Mouse (Mus musculus) liver (tissue): ENCODE measurements around the gene Rap1gap.

Source experiments
- DNase-seq: peaks from one replicate; pipeline ENCODE4 v3.0.0-alpha.2; 2020; ENCODE audit warnings: mixed read lengths

Gene Rap1gap

GRCm38 (mm10) chr4:137664433-137664979 is at the start of gene Rap1gap:
Rap1gap (plus strand) TSS chr4:137664726.
- DNase-seq: no peak

DNA sequence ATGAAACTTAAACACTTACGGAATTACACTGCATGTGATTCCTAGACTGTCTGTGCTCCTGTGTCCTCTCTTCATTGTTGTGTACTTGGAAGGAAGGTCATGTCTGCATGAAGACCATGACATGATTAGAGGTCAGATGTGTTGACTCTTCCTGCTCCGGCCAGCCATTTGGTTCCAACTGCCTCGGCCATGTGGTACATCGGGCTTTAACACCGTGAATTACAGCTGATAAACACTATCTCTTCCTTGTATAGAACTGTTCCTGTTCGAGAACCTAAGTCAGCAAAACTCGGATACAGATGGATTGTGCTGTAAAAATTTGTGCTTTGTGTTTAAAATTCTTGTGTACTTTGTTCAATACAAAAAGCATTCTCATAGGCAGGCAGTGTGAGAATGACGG is 41.7 kb upstream of the Rap1gap start:
- no peak for DNase-seq

DNA sequence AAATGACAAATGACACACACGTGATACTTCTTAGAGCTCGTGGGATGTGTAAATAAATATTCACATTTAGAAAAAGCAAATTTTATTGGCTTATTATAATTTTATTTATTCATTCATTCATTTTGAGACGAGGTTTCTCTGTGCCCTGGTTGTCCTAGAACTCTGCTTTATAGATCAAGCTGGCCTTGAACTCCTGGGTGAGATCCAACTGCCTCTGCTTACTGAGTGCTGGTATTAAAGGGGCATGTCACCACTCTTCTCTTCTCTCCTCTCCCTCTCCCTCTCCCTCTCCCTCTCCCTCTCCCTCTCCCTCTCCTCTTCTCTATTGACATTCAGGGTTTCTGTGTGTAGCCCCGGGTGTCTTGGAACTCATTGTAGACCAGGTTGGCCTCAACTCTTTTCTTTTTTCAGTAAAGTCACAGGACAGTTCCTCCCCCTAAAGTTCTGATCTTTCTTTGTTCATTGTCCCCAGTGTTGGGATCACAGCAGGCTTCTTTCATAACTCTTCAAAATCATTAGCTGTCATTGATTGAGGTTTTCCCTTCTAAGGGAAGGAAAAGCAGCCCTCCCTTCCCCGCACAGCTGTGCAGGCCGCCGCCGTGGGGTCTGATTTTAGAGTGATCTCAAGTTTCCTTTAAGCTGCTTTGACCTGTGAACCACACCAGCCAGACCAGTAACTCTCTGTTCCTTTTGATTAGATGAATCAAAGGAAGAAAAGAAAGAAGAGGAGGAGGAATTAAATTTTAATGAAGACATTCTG is 36.9 kb upstream of the Rap1gap start:
- no peak for DNase-seq

GRCm38 (mm10) chr4:137628400-137628799 is 36.1 kb upstream of the Rap1gap start:
- no peak for DNase-seq

DNA sequence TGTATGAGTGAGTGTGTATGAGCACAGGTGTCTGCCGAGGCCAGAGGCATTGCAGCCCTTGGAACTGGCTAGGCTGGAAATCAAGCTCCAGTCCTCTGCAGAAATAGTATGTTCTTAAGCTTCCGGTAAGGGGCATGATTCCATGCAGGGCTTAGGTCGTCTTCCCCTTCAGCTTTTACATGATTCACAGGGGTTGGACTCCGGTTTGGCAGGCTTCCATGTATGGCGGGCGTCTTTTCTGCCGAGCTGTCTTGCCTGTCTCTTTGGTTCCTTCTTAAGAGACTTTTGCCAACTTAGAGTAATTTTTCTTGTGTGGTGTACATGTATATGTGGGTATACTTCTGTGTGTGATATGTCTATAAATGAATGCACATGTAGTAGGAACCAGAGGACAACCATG is 35.2 kb upstream of the Rap1gap start:
- no peak for DNase-seq

- no peak for DNase-seq
These were observed 34.4 kb upstream of the Rap1gap start for GRCm38 (mm10) chr4:137630153-137630552.

DNA sequence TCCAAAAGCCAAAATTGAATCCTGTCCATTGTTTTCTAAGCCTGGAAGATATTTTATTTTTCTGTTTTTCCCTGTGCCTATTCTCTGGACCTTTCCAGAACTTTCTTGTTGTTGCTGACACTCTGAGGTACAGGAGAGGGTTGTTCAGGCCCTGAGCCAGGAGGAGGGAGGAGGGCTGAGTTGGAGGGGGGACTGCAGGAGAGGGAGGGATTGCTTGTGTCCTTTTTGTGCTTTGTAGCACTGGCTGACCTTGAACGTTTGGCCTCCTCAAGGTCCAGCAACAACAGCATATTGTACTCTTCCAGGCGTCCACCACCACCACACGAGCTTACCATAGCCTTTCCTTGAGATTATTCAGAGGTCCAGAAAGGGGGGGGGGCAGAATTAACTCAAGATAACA is 32.9 kb upstream of the Rap1gap start:
- no peak for DNase-seq

GRCm38 (mm10) chr4:137633394-137633793 is 31.1 kb upstream of the Rap1gap start:
- DNase-seq: no peak

- DNase-seq: no peak
These were observed 27.9 kb upstream of the Rap1gap start for GRCm38 (mm10) chr4:137636597-137636996.

DNA sequence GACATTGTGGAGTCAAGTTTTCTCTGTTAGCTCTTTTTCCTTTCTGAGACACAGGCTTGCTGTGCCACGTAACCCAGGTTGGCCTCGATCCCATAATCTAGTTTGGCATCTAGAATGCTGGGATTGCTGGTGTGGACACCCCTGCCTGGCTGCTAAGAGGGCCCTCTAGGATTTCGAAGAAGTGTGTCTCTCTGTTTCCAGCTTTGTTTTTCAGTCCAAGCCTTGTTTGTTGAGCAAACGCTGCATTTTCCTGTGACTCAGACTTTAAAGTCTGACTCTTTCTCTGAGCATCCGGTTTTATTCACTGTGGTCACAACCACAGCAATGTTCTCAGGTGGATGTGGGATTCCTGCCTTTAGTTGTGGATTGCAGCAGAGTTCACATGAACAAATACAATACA is 23.0 kb upstream of the Rap1gap start:
- DNase-seq: no peak

DNA sequence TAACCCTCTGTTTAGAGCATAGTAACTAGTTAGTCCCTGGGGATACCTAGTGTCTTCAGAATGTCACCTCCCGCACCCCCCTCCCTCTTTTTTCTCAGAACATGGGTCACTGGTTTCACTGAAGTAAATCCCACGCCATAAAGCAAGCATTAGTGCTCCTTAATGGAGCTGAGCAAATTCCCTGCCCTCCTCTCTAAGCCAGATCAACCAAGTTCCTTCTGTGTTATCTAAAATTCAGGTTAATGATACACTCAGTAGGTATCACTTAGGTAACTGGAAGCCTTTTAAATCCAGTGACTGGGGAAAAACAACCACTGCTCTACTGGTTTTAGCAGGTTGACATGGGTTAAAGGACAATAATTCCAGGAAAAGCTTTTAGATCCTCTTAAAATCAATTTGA is 22.4 kb upstream of the Rap1gap start:
- no peak for DNase-seq

- no peak for DNase-seq
These were observed 21.1 kb upstream of the Rap1gap start for GRCm38 (mm10) chr4:137643459-137643858.

GRCm38 (mm10) chr4:137646262-137646661 is 18.3 kb upstream of the Rap1gap start:
- no peak for DNase-seq

DNA sequence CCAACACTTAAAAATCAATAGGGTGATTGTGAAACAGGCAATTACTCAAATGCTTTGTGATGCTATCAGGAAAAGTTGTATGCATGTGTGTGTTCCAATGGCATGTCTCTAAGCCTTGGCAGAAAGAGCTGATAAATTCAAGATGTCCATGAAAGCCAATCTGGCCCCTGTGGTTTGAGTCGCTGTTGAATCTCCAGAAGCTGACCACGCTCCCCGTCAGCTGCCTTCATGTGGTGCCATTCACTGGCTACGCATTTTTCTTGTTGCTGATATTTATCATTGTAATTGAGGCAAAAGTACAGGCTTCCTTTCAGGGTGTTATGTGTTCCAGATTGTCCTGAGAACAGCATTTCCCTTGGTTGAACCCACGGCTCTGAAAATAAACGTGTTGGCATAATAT is 16.9 kb upstream of the Rap1gap start:
- no peak for DNase-seq

DNA sequence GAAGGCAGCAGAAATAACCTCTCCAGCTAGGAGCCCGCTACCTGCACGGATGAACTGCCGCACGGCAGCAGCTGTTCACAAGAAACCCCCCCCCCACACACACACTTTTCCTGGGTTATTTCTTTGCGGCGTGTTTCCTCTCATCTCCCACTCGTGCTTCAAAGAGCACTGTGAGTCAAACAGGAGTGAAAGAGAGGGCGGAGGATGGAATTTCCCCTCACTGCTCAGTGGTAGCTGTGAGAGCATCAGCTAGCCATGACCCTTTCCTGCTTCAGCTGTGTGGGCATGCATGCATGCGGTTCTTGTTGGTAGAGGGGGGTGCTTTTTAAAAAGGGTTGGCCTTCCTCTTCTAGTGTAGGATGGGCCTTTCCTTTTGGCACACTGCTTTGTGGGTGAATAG is 16.3 kb upstream of the Rap1gap start:
- DNase-seq: no peak

- DNase-seq: no peak
These were observed 13.6 kb upstream of the Rap1gap start for GRCm38 (mm10) chr4:137650912-137651311.

DNA sequence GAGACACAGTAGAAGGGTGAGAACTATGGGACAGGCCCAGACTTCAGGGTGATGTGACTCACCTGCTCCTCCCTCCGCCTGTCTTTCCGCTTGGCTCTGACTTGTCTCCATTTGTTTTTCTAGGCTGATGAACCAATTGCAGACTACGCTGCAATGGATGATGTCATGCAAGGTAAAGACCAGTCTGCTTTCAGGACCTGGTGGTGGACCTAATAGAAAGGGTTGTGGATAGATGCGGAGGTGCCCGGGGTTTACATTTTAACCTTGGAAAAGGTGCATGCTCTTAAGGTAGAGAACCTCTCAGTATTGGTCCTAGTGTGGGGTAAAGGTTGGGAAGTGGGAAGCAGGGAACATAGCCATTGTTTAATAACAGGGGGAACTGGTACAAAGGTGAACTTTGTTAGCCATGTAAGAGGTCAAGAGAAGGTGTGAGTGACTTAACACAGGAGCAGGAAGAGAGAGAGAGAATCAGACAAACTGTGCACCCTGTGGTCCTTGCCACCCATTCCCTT is 11.6 kb upstream of the Rap1gap start:
- DNase-seq: no peak

GRCm38 (mm10) chr4:137655241-137656031 is 9.1 kb upstream of the Rap1gap start:
- DNase-seq: no peak

GRCm38 (mm10) chr4:137657674-137658073 is 6.9 kb upstream of the Rap1gap start:
- DNase-seq: no peak

DNA sequence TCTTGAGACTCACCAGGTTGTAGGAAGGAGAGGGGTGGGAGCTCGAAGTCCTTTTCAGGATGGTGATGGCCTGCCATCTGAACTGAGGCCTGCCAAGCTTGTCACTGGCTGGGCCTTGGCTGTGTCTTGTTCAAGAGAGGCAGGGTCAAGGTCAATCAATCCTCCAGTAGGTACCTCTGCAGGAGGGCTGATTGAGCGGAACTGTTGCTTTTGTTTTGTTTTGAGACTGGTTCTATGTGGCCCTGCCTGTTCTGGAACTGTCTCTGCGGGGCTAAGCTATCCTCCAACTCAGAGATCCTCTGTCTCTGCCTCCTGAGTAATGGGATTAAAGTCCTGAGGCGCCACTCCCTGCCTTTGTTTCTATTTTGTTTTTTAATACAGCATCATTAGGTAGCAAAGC is 5.0 kb upstream of the Rap1gap start:
- DNase-seq: no peak

DNA sequence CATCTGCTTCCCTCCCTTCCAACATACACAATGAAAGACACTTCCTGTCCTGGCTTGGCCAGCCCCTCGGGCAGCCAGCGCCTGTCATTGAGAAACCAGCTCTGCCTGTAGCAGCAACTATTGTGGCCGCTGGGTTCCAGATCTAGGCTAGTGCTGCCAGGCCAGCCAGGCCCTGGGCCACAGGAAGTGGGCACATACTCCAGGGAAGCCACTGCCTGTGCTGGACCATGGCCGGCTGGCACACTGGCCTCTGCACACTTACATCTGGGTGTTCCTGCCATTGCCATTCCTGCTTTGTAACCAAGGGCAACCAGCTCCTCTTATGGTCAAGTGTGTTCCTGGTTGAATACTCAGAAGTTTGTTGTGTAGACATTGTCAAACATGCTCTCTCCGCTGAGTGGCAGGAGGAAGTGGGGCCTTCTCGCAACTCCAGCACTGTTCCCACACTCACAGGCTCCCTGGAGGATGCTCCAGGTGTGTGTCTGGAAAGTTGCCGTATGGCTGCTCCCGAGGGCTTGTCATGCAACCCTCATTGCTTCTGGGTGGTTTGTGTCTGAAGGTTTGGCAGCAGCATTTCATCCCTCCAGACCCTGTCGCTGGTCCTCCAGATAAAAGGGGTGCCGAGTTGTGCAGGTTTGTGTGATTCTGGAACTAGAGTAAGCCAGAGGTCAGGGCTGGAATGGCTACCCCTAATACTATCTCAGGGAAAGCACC is 4.0 kb upstream of the Rap1gap start:
- no peak for DNase-seq

DNA sequence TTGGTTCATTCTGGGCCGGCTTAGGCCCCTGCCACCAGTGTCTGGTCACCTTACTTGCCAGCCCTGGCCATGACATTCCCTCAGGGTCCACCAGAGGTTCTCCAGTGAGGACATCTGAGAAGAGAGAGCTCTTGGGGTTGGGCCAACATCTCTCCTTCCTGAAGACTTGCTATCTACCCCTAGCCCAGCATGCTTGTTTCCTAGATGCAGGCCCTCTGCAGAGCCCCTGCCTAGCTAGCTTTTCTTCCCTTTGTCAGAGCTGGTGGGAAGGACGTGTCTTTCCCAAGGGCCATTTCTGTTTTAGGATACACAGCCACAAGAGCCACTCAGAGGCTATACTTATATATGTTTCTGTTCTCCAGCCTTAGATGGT is 3.5 kb upstream of the Rap1gap start:
- DNase-seq: no peak

DNA sequence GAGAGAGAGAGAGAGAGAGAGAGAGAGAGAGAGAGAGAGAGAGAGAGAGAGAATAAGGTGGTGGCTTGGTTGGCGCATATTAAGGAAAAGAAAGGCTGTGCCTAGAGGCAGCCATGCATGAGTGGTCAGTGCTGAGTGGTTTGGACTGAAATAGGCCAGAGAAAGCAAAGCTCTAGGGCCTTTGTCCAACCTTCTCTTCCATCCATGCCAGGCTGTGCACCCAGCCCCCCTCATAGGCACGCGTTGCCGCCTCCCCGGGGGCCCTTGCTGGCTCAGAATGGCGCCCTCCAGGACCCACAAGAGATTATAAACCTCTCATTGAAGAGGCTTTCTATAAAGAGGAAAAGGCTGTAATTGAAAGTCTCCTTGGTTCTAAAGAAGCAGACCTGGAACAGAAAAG is 3.0 kb upstream of the Rap1gap start:
- DNase-seq: no peak
